In genomic region chr2:169204254-169204752, GRCm38 (mm10) we compare ENCODE assay signal across 10 mouse cellular contexts.
DNase-seq lines count a peak whose midpoint lies in the region; ATAC-seq lines count a peak whose summit lies in the region.
"Had no signal": no experiment of that assay in that cellular context is flagged by ENCODE, and none has a peak within 500 bp of the region (broad histone marks: within the 10 kb centered on the region; RNA-seq: fewer than 3 reads in every experiment).

No protein-coding gene starts in this region.

- peak overlapping the region; percentile 30; the same call in 1 of the 2 replicates for H3K4me3 ChIP-seq in heart, embryonic 13.5 days
- H3K4me3 ChIP-seq in kidney, embryonic 14.5 days (ENCODE audit: low read length), result no peak overlapping the region
- H3K4me3 ChIP-seq: embryonic facial prominence, embryonic 10.5 days; limb, embryonic 15.5 days had no signal

- peaks cover 23% of the 10 kb centered on the region for H3K4me1 ChIP-seq in heart, embryonic 13.5 days
- H3K4me1 ChIP-seq in kidney, embryonic 14.5 days (ENCODE audit: control insufficient read depth, insufficient read depth, low read length), result peaks cover 8% of the 10 kb centered on the region; the same call in 1 of the 2 replicates
- H3K4me1 ChIP-seq: limb, embryonic 15.5 days had no signal

- peak; percentile 63; the same call in 1 of the 2 replicates for ATAC-seq in heart, embryonic 13.5 days (ENCODE audit: extremely low read depth, insufficient number of reproducible peaks, low FRiP score, low TSS enrichment)
- ATAC-seq in kidney, embryonic 14.5 days (ENCODE audit: low FRiP score, low TSS enrichment), result no peak

- H3K9ac ChIP-seq in heart, embryonic 13.5 days, result peak overlapping the region; percentile 33; the same call in 1 of the 2 replicates
- no peak overlapping the region for H3K9ac ChIP-seq in kidney, embryonic 14.5 days (ENCODE audit: low read depth, low read length)
- H3K9ac ChIP-seq: limb, embryonic 15.5 days had no signal

- H3K9me3 ChIP-seq in heart, embryonic 13.5 days, result 0 out of 2 replicates have a peak, but pooled peaks cover 6% of the 10 kb centered on the region
- 0 out of 2 replicates have a peak, but pooled peaks cover 4% of the 10 kb centered on the region for H3K9me3 ChIP-seq in kidney, embryonic 14.5 days (ENCODE audit: control insufficient read depth, low read length)
- H3K9me3 ChIP-seq: limb, embryonic 15.5 days had no signal

- no peaks in the 10 kb centered on the region for H3K36me3 ChIP-seq in heart, embryonic 13.5 days
- H3K36me3 ChIP-seq in kidney, embryonic 14.5 days (ENCODE audit: control insufficient read depth, insufficient read depth, low read length), result no peaks in the 10 kb centered on the region
- H3K36me3 ChIP-seq: embryonic facial prominence, embryonic 10.5 days; limb, embryonic 15.5 days had no signal

- H3K4me2 ChIP-seq in heart, embryonic 13.5 days, result peak overlapping the region; percentile 64
- H3K4me2 ChIP-seq in kidney, embryonic 14.5 days (replicated peaks; ENCODE audit: low read depth, low read length), result peak overlapping the region; percentile 28
- H3K4me2 ChIP-seq: limb, embryonic 15.5 days had no signal

- WGBS in heart, embryonic 13.5 days, result 15% methylated on average over 19 of the region's 19 CpGs
- WGBS in kidney, embryonic 14.5 days, result 20% methylated on average over 19 of the region's 19 CpGs

- H3K27ac ChIP-seq in heart, embryonic 13.5 days (replicated peaks), result peak overlapping the region; percentile 28; the same call in 1 of the 2 replicates
- no peak overlapping the region for H3K27ac ChIP-seq in kidney, embryonic 14.5 days (ENCODE audit: low read depth, low read length)
- H3K27ac ChIP-seq: embryonic facial prominence, embryonic 10.5 days; limb, embryonic 15.5 days had no signal

- no peaks in the 10 kb centered on the region for H3K27me3 ChIP-seq in heart, embryonic 13.5 days (replicated peaks)
- H3K27me3 ChIP-seq in kidney, embryonic 14.5 days (ENCODE audit: control insufficient read depth, insufficient read depth, low read length), result no peaks in the 10 kb centered on the region
- H3K27me3 ChIP-seq: limb, embryonic 15.5 days had no signal

- DNase-seq in gastrocnemius, adult 18-20 months (ENCODE audit: low spot score), result peak; percentile 9
- DNase-seq in gastrocnemius, postnatal 10 days, result no peak
- DNase-seq in mesoderm, embryonic 11.5 days (ENCODE audit: low read depth, low spot score), result peak; percentile 62
- no peak for DNase-seq in frontal cortex, postnatal 10 days (ENCODE audit: low spot score in 2 of 2)
- no peak for DNase-seq in layer of hippocampus, adult 8-10 months (ENCODE audit: low spot score in 2 of 2)
- no peak for DNase-seq in spleen, postnatal 10 days (ENCODE audit: low spot score in 2 of 2)

Comparison
In these comparisons a context has a peak if more than half of its experiments do, and no peak if none do; other contexts are left out.
1. DNase-seq: peak in gastrocnemius, adult 18-20 months (single experiment) and mesoderm, embryonic 11.5 days (single experiment); none in gastrocnemius, postnatal 10 days (single experiment), frontal cortex, postnatal 10 days (0 of 2), layer of hippocampus, adult 8-10 months (0 of 2) and spleen, postnatal 10 days (0 of 2).